Mouse (Mus musculus) erythroblast, adult 5-6 weeks (primary cell): ENCODE measurements around the gene Prrg1. TPM values are rescaled to one million over a fixed set of nuclear protein-coding genes. Genes with fewer than 3 reads are reported as not detected.
"Not testable (repeated sequence)": the region's sequence is repeated elsewhere in the genome, so short reads cannot be mapped to it uniquely, and the experiment has no call there.

Experiments
- ATAC-seq: replicated peaks from 2 replicates; pipeline ENCODE4 v1.8.0; 2016; ENCODE audit warnings: moderate number of reproducible peaks, mild to moderate bottlenecking, moderate TSS enrichment, inconsistent platforms; ENCODE audit not compliant: poor library complexity, low FRiP score, severe bottlenecking
- total RNA-seq, 2 experiments: library from RNA; stranded (forward) in 1 of 2; stranded (reverse) in 1 of 2; fragments of 150-400 nt in 1 of 2; fragments of 200-764, 138-1000 nt in 1 of 2; gene quantifications; 2 replicates each; pipeline versions ENCODE4 v1.2.3 to v1.2.4; 2015 to 2017; ENCODE audit warnings: low replicate concordance in 2 of 2

Gene Prrg1
- total RNA-seq (2015; ENCODE audit: low replicate concordance) (1.5 and 2.3 TPM in 2 replicates), total RNA-seq (2017; ENCODE audit: low replicate concordance) (1.5 TPM in 1 of 2 replicates, not detected in the other)

DNA sequence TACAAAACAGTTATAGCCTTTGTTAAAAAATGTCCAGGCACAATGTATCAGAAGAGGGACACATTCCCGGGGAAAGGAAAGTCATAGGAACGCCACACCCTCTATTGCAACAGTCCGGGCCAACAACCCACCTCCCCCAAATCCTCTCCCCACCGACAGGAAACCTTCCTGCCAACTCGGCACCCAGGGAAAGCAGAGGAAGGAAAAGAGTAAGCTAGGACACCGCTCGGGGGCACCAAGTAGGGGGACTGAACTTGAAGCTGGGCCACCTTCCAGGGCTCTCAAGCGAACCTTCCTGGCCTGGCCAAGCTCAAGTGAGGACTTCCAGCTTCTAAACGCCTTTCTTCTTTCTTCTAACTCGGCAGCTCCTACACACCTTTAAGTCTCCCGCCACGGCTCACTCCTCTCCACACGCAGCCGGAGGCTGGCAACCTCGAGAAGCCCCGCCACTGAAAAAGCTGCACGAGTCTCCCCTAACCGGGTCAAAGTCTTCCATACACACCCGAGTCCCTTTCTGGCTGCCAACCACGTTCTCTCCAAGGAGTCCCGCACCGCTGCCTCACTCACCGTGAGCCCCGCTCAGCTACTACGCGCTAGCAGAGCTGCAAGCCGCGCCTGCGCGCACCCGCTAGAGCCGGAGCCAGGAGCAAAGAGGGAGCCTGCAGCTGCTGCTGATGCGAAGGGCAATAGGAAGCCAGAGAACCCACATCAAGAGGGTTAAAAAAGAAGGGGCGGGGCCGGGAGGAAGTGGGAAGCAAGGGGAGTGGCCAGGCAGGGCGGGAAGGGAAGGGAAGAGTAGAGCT lies at the start of gene Prrg1:
Gene Prrg1 (minus strand): TSS at position 695 of the 803 bp plus-strand sequence.
- peak; percentile 72 for ATAC-seq

- no peak for ATAC-seq
Observed at GRCm38 (mm10) chrX:78605814-78606213, 22.1 kb upstream of the Prrg1 start.

DNA sequence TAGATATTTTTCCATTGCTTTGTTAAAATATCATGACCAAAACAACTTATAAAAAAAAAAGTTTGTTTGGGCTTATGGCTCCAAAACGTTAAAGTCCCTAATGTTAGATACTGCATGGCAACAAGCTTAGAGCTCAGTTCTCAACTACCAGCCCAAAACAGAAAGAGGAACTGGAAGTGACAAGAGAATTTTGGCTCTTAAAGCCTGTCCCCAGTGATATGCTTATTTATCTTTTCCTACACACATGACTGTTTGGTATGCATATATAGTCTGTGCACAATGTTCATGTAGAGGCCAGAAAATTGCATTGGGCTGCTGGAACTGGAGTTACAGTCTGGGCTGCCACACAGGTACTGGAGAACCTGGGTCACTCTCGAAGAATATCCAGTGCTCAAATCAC lies 9.4 kb upstream of the Prrg1 start:
- ATAC-seq = no peak

DNA sequence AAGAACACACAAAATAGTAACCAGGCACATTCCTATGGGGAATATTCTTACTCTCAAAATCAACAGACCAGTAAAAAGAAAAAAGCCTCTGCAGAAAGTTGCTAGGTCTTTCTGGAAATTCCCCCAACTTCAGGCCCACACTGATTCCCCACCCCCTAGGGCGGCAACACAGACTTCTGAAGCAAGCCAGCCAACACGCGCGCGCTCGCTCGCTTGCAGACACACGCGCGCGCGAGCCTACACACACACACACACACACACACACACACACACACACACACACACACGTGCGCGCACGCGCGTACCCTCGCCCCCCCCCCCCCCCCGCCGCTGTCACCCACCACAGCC lies 868 bp downstream of the Prrg1 start:
- no peak for ATAC-seq

GRCm38 (mm10) chrX:78563451-78563850 lies 20.2 kb downstream of the Prrg1 start:
- no peak for ATAC-seq

GRCm38 (mm10) chrX:78553399-78553798 lies 30.3 kb downstream of the Prrg1 start:
- no peak for ATAC-seq

- ATAC-seq = peak; percentile 57
Observed at GRCm38 (mm10) chrX:78552704-78553103, 31.0 kb downstream of the Prrg1 start.

DNA sequence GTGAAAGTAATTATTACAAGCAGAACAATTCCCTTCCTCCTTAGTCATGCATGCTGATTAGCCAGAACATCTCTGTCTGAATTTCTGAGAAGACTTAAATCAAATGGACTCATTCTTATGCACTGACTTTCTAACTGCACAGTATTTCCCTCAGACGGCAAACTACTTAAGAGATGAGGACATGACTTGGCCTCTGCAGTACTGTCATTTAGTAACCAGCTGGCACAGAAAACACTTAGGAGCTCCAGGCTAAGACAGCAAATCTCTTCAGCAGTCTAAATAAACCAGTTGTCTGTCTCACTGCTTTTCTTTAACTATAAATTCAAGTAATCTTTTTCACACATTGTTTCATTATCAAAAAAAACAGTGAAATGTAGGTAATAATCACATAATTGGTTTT lies 36.0 kb downstream of the Prrg1 start:
- no peak for ATAC-seq

DNA sequence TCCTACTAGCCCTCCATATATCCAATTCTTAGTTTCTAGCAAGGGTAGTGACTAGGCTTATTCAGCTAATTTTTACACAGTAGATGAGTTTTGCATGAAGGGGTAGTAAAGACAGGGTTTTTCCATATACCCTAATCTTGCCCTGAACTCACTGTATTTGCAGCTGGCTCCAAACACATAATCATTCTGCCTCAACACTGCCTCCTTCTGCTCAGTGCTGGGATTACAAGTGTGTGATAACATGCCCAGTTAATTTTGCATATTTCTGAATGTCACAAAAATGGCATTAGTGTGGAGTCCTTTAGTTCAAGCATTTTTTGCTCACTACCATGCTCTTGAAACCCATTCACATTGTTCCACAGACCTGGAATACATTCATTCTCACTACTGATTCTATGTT lies 44.0 kb downstream of the Prrg1 start:
- ATAC-seq = no peak

DNA sequence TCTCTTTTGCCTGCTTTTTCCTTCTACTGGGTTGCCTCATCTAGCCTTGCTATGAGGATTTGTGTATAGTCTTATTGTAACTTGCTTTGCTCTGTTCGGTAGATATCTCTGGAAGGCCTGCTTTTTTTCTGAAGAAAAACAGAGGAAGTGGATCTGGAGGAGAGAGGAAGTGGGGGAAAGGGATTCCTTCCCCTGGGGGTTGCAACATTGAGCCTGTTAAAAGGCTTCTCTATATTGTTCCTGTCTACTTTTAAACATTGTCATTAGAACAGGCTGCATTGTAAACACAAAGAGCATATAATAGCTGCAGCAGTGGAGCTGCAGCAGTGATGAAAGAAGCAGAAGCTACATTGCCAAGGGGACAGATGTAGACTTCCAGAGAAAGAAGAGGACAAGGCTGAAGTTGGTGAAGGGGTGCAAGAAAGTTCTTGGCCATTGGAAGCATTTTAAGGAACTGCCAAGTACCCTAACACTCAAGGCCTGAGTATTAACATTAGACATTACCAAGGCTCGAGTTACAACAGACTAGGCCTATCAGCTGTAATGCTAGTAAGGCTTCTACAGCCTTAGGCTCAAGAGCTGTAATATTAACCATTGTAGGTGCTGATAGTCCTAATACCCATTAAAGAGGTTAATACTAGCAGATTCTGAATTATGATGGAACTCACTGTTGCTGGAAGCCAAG lies 44.9 kb downstream of the Prrg1 start:
- no peak for ATAC-seq

DNA sequence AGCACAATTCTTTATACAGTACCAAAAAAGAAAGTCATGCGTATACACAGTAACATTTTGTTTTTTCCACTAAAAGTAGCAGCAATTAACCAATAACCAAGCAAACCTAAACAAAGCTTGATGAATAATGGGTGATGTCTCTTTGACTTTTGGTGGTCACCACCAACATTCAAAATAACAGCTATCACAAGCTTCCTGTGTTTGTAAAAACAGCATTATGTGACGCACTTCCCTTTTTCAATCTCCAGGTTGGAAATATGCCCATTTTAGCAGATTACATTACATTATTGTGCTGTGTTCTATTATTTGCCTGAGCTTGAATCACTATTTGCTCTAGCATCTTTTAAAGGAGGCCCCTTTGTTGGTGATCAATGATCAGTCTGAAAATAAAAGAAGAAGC lies 65.4 kb downstream of the Prrg1 start:
- no peak for ATAC-seq

DNA sequence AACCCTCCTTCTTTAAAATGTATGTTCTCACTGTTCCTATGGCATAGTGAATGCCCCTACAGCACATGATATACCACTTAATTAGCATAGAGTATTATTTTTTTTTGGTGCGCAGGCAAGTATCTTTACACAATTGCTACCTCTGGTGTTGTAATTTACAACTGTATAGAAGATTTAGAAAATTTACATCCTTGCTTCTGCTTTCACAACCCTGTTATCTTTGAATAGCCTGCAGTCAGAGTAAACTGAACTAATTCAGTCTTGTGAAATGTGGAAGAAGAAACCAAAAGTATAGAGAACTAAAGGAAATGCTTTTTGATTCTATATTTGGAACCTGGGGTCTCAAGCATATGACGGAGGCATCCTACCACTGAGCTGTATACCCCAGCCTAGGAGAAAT lies 100.7 kb downstream of the Prrg1 start:
- ATAC-seq = no peak

- ATAC-seq = no peak
Observed at GRCm38 (mm10) chrX:78479710-78480109, 104.0 kb downstream of the Prrg1 start.

- no peak for ATAC-seq
Observed at GRCm38 (mm10) chrX:78434357-78434756, 149.3 kb downstream of the Prrg1 start.

DNA sequence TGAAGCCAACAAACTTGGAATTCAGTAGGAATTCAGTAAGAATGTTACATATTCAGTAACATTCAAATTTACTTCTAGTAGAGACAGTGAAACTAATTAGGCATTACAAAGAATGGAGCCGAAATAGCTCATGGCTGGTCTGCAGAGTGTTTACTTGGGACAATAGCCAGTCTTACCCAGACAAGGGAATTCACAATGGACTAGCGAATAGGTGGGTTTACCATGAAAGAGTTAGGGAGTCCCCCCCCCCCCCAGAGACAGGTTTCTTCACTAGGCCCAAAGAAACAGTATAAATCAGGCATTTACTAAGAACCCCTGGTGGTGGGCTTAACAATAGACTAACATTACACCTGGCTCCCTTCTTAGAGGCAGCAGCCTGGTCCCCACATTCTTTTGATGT lies 180.3 kb downstream of the Prrg1 start:
- ATAC-seq = not testable (repeated sequence)

Other genes with a start within 250 kb of the Prrg1 start
- not detected in 2 replicates for gene 4930480E11Rik, start 214.3 kb downstream of the Prrg1 start, total RNA-seq (2015; ENCODE audit: low replicate concordance)
- not detected in 2 replicates for gene 4930480E11Rik, start 214.3 kb downstream of the Prrg1 start, total RNA-seq (2017; ENCODE audit: low replicate concordance)
- not detected in 2 replicates for gene Fam47c, start 153.9 kb upstream of the Prrg1 start, total RNA-seq (2015; ENCODE audit: low replicate concordance)
- not detected in 2 replicates for gene Fam47c, start 153.9 kb upstream of the Prrg1 start, total RNA-seq (2017; ENCODE audit: low replicate concordance)